Mouse (Mus musculus) adrenal gland, adult (tissue): ENCODE measurements at regions not wholly inside any gene's neighbourhood (a gene's known extent, or its start where the extent isn't known, plus 50 kb on each side); places are given as distances from the start of the nearest gene placed in this dataset.

Experiments used
- DNase-seq, 2 experiments: peaks; one replicate each; pipeline ENCODE4 v3.0.0; 2022 to 2023; ENCODE audit warnings: low spot score in 1 of 2; ENCODE audit not compliant: inconsistent age in 2 of 2

GRCm38 (mm10) chr6:11647651-11648050, 259.6 kb downstream of the Ndufa4 start:
- no peak for DNase-seq

- peak; percentile 85 to 90 for DNase-seq
Measured at GRCm38 (mm10) chr6:11613331-11613730, 294.0 kb downstream of the Ndufa4 start.

GRCm38 (mm10) chr6:11608214-11608613, 299.1 kb downstream of the Ndufa4 start:
- DNase-seq, result no peak

- DNase-seq, result no peak
Measured at GRCm38 (mm10) chr6:11607696-11608095, 299.6 kb downstream of the Ndufa4 start.

GRCm38 (mm10) chr6:11606055-11606454, 301.2 kb downstream of the Ndufa4 start:
- no peak for DNase-seq

- DNase-seq, result peak; percentile 32 to 70
Measured at GRCm38 (mm10) chr6:11605526-11605925, 301.8 kb downstream of the Ndufa4 start.

GRCm38 (mm10) chr6:11594936-11595335, 312.4 kb downstream of the Ndufa4 start:
- peak; percentile 34 to 71 for DNase-seq

- DNase-seq, result peak; percentile 62 to 86
Measured at GRCm38 (mm10) chr6:11593583-11594271, 313.6 kb downstream of the Ndufa4 start.

GRCm38 (mm10) chr6:11576091-11576490, 331.2 kb downstream of the Ndufa4 start:
- DNase-seq, result no peak

GRCm38 (mm10) chr6:11565246-11565645, 342.1 kb downstream of the Ndufa4 start:
- no peak for DNase-seq

GRCm38 (mm10) chr6:11550473-11550872, 356.8 kb downstream of the Ndufa4 start:
- DNase-seq, result no peak

- no peak for DNase-seq
Measured at GRCm38 (mm10) chr6:11547318-11547717, 360.0 kb downstream of the Ndufa4 start.

GRCm38 (mm10) chr6:11534930-11535880, 372.1 kb downstream of the Ndufa4 start:
- peak in 1 of 2 experiments; percentile 51 for DNase-seq

GRCm38 (mm10) chr6:11503136-11503535, 404.2 kb downstream of the Ndufa4 start:
- no peak for DNase-seq

- DNase-seq, result no peak
Measured at GRCm38 (mm10) chr6:11494427-11494826, 412.9 kb downstream of the Ndufa4 start.

- DNase-seq, result no peak
Measured at GRCm38 (mm10) chr6:11476950-11477349, 430.3 kb downstream of the Ndufa4 start.
